Mouse (Mus musculus) ES-E14 (cell line): Measurements from ENCODE around the gene Atp13a3. TPM values are rescaled to one million over a fixed set of nuclear protein-coding genes. Genes with fewer than 3 reads are reported as not detected.

Experiments used
- DNase-seq: peaks from one replicate; pipeline ENCODE4 v3.0.0-alpha.2; 2013; ENCODE audit warnings: low read depth, low spot score
- H3K27ac ChIP-seq: 2 replicates; pipeline ENCODE4 v1.5.1; 2012; ENCODE audit warnings: low read depth, mild to moderate bottlenecking, low read length, moderate library complexity, mixed read lengths; ENCODE audit not compliant: poor library complexity, insufficient read depth, severe bottlenecking
- H3K36me3 ChIP-seq: 2 replicates; pipeline ENCODE4 v1.6.1; 2012; ENCODE audit warnings: mild to moderate bottlenecking, low read length, moderate library complexity, mixed read lengths; ENCODE audit not compliant: control insufficient read depth, poor library complexity, insufficient read depth, severe bottlenecking
- H3K4me1 ChIP-seq, 2 experiments: fragments of 150-350 bp in 1 of 2; sonication (generic) in 1 of 2; 2 replicates each; pipeline ENCODE4 v1.6.1; 2012; ENCODE audit warnings: low read length in 2 of 2, mild to moderate bottlenecking in 1 of 2, mixed read lengths in 1 of 2; ENCODE audit not compliant: control insufficient read depth in 2 of 2, insufficient read depth in 2 of 2, poor library complexity in 1 of 2
- H3K4me3 ChIP-seq, 2 experiments: fragments of 150-350 bp in 1 of 2; sonication (generic) in 1 of 2; 2 replicates each; pipeline ENCODE4 v1.5.1; 2012; ENCODE audit warnings: low read length in 2 of 2, low read depth in 1 of 2, mild to moderate bottlenecking in 1 of 2, mixed read lengths in 1 of 2; ENCODE audit not compliant: insufficient read depth in 1 of 2, poor library complexity in 1 of 2, severe bottlenecking in 1 of 2
- H3K9ac ChIP-seq: 2 replicates; pipeline ENCODE4 v1.6.1; 2012; ENCODE audit warnings: low read depth, mild to moderate bottlenecking, low read length, mixed read lengths; ENCODE audit not compliant: poor library complexity, insufficient read depth, severe bottlenecking
- H3K9me3 ChIP-seq: fragments of 150-350 bp; sonication (generic); 2 replicates; pipeline ENCODE4 v1.6.1; 2012; ENCODE audit warnings: low read depth, mild to moderate bottlenecking, low read length; ENCODE audit not compliant: control insufficient read depth, insufficient read depth
- CHD2 ChIP-seq: IDR thresholded peaks from 2 replicates; pipeline ENCODE4 v1.6.1; 2014; ENCODE audit warnings: mild to moderate bottlenecking, low read depth, low read length, inconsistent platforms
- HCFC1 ChIP-seq: IDR thresholded peaks from 2 replicates; pipeline ENCODE4 v1.6.1; 2012; ENCODE audit warnings: low read length, inconsistent platforms, borderline replicate concordance; ENCODE audit not compliant: insufficient read depth
- MAFK ChIP-seq: IDR thresholded peaks from 2 replicates; pipeline ENCODE4 v1.6.1; 2014; ENCODE audit warnings: mild to moderate bottlenecking, low read depth, low read length, inconsistent platforms; ENCODE audit not compliant: insufficient read depth
- ZC3H11A ChIP-seq: IDR thresholded peaks from 2 replicates; pipeline ENCODE4 v1.6.1; 2012; ENCODE audit warnings: low read depth, mild to moderate bottlenecking, inconsistent platforms, low read length, borderline replicate concordance
- ZNF384 ChIP-seq: IDR thresholded peaks from 2 replicates; pipeline ENCODE4 v1.6.1; 2012; ENCODE audit warnings: low read depth, low read length, inconsistent platforms
- in situ Hi-C, 2 experiments: fragments of 600-800 bp; cut with MboI; formaldehyde crosslinking; loops; one replicate each; pipeline ENCODE4 v1.15.1; 2025; ENCODE audit warnings: low sequenced_read_pairs in 2 of 2, inconsistent platforms in 1 of 2; ENCODE audit not compliant: unreplicated experiment in 2 of 2
- total RNA-seq: library from RNA; depleted of rRNA; stranded (reverse); fragments of 300-350 nt; gene quantifications from 2 replicates; pipeline ENCODE4 v1.2.3, GENCODE M21; 2012

The Atp13a3 gene
- total RNA-seq, 1 experiment = 98.9 TPM

DNA sequence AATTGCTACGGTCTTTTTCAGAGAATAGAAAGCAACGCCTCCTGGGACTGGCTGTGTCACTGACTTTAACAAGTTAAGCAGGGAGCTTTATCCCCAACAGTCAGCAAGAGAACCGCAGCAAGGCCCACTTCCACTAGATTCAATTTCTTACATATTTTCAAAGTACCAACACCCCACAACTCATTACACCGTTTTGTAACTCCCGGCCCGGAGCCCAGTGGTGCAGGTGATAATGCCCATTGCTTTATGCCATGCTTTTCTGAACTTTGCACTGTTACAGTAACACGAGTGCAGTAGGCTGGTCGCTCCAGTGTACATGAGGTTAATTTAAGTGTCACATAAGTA lies 95.6 kb downstream of the Atp13a3 start:
- in situ Hi-C loops = no loop called here
- H3K27ac ChIP-seq = no peak overlapping the region
- H3K4me3 ChIP-seq = no peak overlapping the region
- TF ChIP-seq ZC3H11A (no peak), MAFK (no peak), HCFC1 (no peak), ZNF384 (no peak)
- no peaks in the 10 kb centered on the region for H3K9me3 ChIP-seq
- no peaks in the 10 kb centered on the region for H3K36me3 ChIP-seq
- DNase-seq = no peak
- peaks cover 0 to 2% of the 10 kb centered on the region in 2 experiments; a peak in 2 of 4 replicates for H3K4me1 ChIP-seq
- no peak overlapping the region for H3K9ac ChIP-seq

DNA sequence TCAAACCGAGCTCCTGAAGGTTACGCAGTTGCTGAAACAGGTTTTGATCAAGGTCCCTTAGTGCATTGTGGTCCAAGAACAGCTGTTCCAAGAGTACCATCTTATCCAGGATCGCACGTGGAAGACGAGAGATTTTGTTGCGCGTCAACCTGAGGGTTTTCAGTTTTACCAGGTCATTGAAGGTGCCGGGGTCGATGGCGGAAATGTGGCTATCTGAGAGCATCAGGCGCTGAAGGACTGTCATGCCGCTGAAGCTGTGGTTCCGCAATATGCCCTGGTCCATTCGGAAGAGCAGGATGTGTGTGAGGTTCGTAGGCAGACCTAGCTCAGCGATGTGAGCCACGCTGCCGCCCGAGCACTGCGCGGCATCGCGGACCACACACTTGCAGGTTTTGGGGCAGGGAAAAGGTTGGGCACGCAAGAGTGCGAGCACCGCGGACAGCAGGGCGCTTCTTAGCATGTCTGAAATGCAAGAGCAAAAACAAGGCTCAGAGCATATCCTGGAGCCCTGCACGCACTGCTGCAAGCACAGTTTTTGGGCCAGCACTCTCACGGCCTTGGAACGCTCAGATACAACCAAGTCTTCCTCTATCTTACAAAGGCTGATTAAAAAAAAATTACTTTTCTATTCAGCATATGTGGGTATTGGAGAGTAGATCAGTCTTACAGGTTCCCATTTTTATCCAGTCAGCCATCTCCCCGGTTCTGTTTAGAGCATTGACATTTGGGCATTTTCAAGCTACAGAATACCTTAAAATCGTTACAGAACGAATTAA lies 96.2 kb downstream of the Atp13a3 start:
- DNase-seq = no peak
- Histone ChIP-seq H3K36me3 (no peaks in the 10 kb centered on the region), H3K4me3 (peak overlapping the region; percentile 64 to 65), H3K4me1 (peaks cover 0 to 2% of the 10 kb centered on the region in 2 experiments; a peak in 2 of 4 replicates), H3K9ac (peak overlapping the region; percentile 25; the same call in 1 of the 2 replicates), H3K27ac (no peak overlapping the region), H3K9me3 (no peaks in the 10 kb centered on the region)
- TF ChIP-seq ZC3H11A (no peak), HCFC1 (no peak), CHD2 (no peak), MAFK (no peak), ZNF384 (no peak)
- in situ Hi-C loops = no loop called here

GRCm38 (mm10) chr16:30308616-30309394 lies 97.0 kb downstream of the Atp13a3 start:
- H3K9me3 ChIP-seq = no peaks in the 10 kb centered on the region
- in situ Hi-C loops = no loop called here
- peak; percentile 33 for DNase-seq
- H3K9ac ChIP-seq = peak overlapping the region; percentile 49
- H3K4me3 ChIP-seq = peak overlapping the region; percentile 64 to 65
- H3K4me1 ChIP-seq = peaks cover 0 to 2% of the 10 kb centered on the region in 2 experiments; a peak in 2 of 4 replicates
- H3K27ac ChIP-seq = no peak overlapping the region
- TF ChIP-seq HCFC1 (no peak), MAFK (no peak), ZC3H11A (no peak), CHD2 (no peak), ZNF384 (no peak)
- H3K36me3 ChIP-seq = no peaks in the 10 kb centered on the region

- H3K36me3 ChIP-seq = no peaks in the 10 kb centered on the region
- H3K4me1 ChIP-seq = peaks cover 0 to 2% of the 10 kb centered on the region in 2 experiments; a peak in 2 of 4 replicates
- no peak for TF ChIP-seq HCFC1
- no peak for TF ChIP-seq ZC3H11A
- TF ChIP-seq ZNF384 = no peak
- no peak for TF ChIP-seq CHD2
- TF ChIP-seq MAFK = no peak
- H3K9me3 ChIP-seq = no peaks in the 10 kb centered on the region
- no peak for DNase-seq
- peak overlapping the region; percentile 49; the same call in 1 of the 2 replicates for H3K9ac ChIP-seq
- H3K27ac ChIP-seq = no peak overlapping the region
- H3K4me3 ChIP-seq = peak overlapping the region; percentile 64 to 65
- in situ Hi-C loops = no loop called here
Measured at GRCm38 (mm10) chr16:30307961-30308615, 97.7 kb downstream of the Atp13a3 start.
